Mouse (Mus musculus) v-Abl transformed pro-B cells (cell line): Measurements from ENCODE around the gene Fuom.

Experiments used
- in situ Hi-C, 2 experiments: fragments of 400-800 bp; cut with MboI; formaldehyde crosslinking; loops; one replicate each; pipeline ENCODE4 v1.15.1; 2025; ENCODE audit not compliant: unreplicated experiment in 2 of 2

Fuom gene

DNA sequence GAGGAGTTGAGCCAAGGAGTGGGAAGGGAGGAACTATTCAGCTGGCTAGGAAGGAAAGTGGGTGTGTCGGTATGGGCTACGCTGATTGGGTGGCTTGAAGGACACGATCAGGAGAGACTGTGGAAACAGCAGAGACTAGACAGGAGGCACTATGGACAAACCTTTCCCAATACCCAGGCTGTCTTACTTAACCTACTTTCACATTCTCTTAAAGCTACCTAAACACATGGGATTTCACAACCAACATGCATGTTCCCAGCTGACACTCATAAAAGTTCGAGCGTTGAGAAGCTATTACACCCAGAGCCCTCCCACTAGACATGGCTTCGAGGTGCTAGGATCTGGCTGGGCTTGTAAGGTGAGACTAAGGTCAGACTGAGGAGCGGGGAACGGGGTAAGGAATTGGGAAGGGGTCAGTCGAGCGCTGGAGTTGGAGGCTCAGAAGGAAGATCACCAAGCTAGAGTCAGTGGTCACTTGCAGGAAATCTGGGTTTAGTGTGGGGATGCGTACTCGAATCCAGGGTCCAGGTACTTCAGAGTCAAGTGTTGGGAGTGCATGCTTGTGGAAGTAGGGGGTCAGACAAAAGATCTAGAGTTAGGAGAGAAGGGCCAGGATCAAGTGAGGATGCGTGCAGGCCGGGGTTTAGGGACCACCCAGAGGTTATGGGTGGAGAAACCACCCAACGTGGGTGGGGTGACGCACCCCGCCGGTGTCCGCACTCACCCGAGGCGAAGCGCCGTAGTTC, 13.5 kb upstream of the Fuom start, which contains the start of gene Paox:
TSS of gene Paox (plus strand) at position 217 of the 746 bp plus-strand sequence.
- in situ Hi-C loops: loop anchor here (5.0 to 25.0 kb wide), 3 partner anchors 78 to 1203 kb away; partner anchors contain the start of genes Bnip3 (in 2 of the 2), Tubgcp2 (in 2 of the 2), Zfp511 (in 2 of the 2) and B4galnt4 (in 1 of the 2)

DNA sequence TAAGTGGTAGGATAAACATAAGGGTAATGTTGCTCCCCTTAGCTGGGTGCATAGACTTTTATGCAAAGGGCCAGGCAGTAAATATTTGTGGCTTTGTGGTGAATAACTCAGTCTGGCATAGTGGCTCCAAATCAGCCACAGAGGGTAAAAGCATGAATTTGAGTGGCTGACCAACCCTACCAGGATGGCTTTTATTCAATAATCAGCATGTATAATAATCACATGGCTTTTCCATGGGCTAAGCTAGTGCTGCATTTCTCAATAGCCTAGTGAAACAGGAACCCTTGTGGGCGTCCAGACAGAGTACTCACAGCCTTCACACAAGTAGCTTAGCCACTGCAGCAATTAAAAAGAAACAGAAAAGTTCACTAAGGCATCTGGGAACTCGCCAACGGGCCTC, 9.7 kb upstream of the Fuom start:
- in situ Hi-C loops: loop anchor here (25.0 kb wide), 2 partner anchors 950 to 1200 kb away; partner anchors contain the start of genes Bnip3 (in 2 of the 2) and B4galnt4 (in 1 of the 2)

DNA sequence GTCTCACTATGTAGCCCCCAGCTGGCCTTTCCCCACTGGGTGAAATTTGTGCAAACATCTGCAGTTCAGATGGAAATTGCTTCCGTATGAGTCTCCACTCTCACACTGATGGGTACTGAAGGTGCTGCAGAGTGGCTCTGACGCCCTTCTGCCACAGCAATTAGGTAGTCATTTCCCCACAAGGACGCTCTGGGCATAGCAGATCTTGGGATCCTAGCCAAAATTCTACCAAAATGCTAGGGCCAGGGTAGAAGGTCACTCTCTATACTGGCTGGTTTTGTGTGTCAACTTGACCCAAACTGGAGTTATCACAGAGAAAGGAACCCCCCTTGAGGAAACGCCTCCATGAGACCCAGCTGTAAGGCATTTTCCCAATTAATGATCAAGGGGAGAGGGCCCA, 1.8 kb upstream of the Fuom start:
- in situ Hi-C loops: loop anchor here (25.0 kb wide), 2 partner anchors 958 to 1192 kb away; partner anchors contain the start of genes Bnip3 (in 2 of the 2) and B4galnt4 (in 1 of the 2)

DNA sequence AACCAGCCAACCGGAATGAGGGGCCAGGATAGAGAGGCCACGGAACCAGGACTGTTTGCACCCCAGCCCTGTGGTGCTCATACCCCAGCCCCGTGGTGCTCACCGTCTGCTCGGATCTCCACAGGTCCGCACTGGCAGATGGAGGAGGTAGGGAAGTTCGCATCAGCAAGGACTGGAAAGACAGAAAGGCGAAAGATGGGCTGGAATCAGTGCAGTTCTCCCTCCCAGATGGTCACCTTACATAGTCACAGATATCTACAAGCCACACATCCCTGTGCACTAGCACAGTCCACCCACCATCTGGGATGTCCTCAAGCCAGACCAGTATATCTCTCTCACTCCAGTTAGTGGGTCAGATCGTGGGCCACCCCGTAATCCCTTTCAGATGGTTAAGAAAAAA, 743 bp downstream of the Fuom start:
- in situ Hi-C loops: loop anchor here (25.0 kb wide), 2 partner anchors 961 to 1189 kb away; partner anchors contain the start of genes Bnip3 (in 2 of the 2) and B4galnt4 (in 1 of the 2)

DNA sequence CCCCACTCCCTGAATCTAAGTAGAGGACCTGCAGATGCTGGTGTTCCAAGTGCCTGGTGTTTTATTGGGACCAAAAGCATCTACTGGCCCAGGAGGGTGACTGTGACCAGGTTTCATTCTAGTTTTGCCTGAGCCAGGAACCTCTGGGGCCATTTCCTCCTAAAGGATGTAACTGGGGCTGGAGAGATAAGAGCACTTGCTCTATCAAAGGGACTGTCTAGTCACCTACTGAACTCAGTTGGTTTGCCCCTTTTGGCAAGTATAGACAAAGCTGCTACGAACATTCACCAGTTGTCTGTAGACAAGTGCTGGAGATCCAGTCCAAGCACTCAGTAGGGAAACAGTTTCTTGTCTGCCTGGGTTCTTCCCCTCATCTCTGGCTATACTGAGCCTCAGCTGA, 3.8 kb downstream of the Fuom start:
- in situ Hi-C loops: no loop called here

DNA sequence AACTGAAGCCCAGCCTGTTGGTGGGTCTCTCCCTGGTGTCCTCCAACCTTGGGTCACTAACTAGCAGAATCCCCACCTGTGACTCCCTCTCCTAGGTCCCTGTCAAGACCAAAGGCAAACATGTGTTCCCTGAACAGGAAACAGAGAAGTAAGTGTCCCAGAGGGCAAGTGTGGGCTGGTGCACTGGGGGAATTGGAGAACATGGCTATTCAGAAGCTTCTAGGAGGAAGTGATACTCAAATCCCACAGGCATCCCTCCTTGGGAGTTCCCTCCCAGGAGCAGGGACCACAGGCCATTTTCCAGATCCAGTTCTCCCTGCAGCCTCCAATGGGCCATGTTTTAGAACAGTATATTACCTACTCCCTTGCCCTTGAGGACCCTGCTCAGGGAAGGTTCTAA, 6.2 kb downstream of the Fuom start:
- in situ Hi-C loops: no loop called here

DNA sequence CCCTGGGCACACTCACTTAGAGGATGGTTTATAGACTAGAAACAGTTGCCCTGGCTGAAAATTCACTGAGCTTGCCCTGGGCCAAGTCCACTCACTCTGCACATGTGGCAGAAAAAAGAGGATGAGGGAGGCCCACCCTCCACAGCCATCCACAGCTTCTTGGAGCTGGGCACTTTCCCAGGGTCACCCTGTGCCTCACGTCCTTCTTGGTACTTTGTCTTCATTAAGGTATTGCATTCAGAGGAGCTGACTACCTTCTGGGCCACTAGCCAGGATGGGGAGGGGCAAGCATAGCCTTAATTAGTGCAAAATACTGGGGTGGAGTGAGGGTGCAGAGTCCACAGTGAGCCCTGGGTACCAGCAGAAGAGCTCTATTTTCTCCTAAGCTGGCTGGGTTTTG, 6.7 kb downstream of the Fuom start:
- in situ Hi-C loops: no loop called here

DNA sequence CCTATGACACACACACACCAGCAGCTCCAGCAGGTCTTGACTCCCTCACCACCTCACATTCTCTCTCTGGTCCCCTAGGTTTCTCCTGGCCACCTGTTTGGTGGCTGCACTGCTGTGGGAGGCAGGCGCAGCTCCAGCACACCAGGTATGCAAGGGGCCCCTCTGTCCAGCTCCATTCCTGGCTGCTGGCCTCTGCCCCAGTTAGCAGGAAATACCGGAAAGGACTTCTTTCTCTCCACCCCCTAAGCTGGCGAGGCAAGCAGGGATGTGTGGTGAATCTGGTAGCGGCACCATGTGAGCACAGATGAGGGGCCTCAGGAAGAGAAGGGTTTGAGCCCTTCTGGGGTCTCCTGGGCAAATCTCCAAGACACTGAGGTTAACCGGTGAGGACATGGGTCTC, 7.3 kb downstream of the Fuom start:
- in situ Hi-C loops: no loop called here

DNA sequence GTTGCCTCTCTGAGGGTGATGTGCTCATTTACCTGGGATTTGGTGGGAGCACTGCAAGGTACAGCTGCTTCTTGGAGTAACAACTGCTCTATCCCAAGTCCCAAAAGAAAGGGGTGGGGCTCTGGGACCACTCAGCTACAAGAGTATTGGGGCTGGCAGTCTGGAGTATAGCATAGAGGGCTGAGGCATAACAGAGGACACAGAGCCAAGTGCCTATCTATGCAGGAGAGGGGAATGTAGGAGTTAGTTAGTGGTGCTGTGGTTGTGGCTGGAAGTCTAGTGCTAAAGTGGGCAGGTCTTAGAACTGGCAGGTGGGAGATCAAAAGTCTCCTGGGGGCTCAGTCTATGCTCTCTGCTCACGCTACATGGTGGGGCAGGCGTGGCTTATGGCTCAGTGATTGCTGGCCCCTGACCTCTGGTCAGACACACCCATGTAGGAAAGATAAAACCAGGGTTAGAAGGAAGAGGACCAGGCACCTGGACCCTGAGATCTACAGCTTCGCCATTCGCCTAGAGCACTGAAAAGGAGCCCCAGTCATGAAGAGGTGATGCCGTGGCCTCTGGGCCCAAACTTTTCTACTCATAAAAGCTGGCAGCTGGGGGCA, 9.2 kb downstream of the Fuom start, which contains the start of gene Prap1:
TSS of gene Prap1 (plus strand) at position 472 of the 605 bp plus-strand sequence.
- in situ Hi-C loops: no loop called here

DNA sequence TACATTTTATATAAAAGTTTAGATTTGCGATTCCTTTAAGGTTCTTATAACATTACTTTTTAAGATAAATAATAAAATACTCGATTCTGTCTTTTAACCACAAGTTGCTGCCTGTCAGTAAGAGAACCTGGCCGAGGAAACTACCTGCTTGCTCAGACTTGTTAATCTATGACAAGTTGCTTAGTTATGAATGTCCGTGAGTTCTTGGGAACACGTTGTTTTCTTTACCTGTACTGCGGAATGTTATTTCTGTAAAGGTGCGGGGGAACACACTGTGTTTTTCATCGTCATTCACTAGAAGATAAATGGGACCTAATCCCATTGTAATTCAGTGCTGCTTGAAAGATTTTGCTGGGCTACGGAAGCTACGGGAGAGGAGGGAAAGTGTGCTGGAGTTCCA, 11.6 kb downstream of the Fuom start:
- in situ Hi-C loops: no loop called here

DNA sequence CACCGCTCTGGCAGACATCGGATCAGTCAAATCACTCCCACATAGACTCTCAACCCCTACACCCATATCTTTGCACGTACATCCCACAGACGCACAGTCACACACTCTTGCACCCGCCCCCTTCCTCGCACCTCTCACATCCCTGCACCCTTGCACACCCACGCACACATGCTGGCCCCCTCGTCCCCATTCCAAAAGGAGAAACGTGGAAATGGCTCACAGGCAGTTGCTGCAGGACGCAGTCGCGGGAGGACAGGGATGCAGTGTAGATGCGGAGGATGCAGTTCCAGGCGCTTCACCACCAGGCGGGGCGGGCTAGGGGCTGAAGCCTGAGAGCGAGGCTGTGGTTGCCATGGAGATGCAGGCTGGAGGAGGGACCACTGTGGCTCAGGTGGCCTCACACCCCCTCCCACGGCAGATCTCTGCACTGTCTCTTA, 20.0 kb downstream of the Fuom start, which contains the start of gene Caly:
TSS of gene Caly (minus strand) at position 307 of the 437 bp plus-strand sequence.
- in situ Hi-C loops: loop anchor here (5.0 to 10.0 kb wide), 3 partner anchors 60 to 753 kb away; partner anchors contain the start of gene Urah (in 1 of the 2)

DNA sequence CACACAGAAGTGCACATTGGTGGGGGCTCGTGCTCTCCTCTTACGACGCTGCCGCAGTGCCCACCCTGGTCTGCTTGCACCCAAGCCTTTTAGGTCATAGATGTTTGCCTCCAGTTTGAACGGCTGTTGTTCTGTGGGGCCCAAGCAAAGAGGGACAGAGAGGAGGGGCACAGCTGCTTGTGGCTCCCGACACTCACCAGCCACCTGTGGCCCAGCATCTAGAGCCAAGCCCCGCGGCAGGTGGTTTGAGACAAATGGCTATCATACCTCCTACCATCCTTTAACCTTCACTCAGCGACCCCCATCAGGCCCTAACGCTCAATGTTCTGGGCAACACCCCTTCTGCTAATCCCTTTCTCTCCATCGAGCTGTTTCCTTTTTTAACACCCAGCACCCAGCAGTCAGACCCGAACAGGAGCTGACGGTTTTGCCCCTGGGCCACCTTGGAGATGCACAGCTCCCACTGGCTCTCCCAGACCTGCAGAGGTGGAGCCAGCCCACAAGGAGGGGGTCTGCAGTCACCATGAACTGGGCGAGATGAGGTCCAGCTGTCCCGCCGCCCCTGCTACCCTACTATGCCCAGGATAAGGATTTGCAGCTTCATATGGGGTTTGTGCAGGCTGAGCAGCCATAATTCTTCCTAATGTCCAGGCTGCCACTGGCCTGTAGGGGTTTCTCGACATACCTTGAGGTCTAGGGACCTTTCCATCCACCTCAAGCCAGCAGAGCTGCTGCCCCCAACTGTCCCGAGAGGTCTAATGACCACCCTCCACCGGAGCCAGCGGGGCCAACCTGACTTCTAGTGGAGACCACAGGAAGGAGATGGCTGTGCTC, 20.6 kb downstream of the Fuom start:
- in situ Hi-C loops: loop anchor here (5.0 to 10.0 kb wide), 3 partner anchors 61 to 753 kb away; partner anchors contain the start of gene Urah (in 1 of the 2)

DNA sequence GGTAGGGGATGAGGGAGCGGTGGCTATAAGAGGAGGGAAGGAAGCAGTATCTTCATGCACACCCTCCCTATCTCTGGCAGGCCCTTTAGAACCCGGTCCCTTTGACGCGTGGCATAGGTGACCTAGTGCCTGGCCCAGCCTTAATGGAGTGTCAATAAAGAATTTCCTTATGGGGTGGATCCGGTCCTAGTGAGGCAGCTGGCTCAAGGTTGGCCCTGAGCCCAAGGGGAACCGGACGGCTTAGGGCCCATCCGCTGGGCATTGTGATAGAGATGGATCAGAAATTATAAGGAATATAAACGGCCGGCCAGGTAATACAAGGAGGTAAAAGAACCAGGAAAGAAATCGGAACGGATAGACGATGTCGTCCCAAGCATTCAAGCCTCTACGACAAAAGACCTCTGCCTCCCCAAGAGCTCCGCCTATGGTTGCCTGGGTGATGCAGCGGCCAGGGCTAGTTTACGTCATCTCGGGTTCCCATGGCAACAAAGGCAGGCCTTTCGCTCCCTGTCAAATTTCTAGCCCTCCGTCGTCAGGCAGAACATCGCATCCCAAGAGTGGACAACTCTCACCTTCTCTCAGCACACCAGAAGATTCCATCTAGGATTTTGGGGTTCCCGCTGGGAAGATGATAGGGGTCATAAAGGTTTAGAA, 21.6 kb downstream of the Fuom start:
- in situ Hi-C loops: loop anchor here (5.0 to 10.0 kb wide), 3 partner anchors 62 to 754 kb away; partner anchors contain the start of gene Urah (in 1 of the 2)

DNA sequence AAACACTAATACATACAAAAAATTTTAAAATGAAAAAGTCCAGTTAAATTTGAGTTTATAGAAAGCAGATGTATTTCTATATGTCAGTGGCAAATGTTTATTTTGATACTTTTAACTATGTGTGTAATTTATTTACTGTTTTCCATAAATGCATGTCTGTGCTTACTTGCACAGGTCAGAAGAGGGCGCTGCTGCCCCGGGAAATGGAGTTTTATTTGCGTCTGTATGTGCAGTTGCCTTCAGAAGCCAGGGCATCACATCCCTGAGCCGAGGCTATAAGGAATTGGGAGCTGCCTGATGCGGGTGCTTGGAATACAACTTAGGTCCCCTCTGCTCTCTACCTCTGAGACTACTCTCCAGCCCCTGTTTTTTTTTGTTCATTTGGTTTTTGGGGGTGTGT, 23.5 kb downstream of the Fuom start:
- in situ Hi-C loops: loop anchor here in 1 of 2 experiments (10.0 kb wide), 1 partner anchor 826 kb away; the partner anchor contains the start of gene Cox8b

DNA sequence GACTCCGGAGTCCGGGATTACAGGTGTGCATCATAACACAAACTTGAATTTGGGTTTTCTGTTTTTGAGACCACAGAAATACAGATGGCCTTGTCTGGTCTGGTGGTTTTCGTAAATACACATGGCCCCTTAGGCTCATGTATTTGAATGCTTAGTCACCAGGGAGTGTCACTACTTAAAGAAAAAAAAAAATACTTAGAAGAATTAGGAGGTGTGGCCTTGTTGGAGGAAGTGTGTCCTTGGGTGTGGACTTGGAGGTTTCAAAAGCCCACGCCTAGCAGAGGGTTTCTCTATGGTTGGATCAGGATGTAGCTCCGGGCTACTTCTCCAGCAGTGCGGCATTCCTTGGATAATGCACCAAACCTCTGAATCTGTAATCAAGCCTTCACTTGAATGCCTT, 24.5 kb downstream of the Fuom start:
- in situ Hi-C loops: loop anchor here in 1 of 2 experiments (10.0 kb wide), 1 partner anchor 827 kb away; the partner anchor contains the start of gene Cox8b

DNA sequence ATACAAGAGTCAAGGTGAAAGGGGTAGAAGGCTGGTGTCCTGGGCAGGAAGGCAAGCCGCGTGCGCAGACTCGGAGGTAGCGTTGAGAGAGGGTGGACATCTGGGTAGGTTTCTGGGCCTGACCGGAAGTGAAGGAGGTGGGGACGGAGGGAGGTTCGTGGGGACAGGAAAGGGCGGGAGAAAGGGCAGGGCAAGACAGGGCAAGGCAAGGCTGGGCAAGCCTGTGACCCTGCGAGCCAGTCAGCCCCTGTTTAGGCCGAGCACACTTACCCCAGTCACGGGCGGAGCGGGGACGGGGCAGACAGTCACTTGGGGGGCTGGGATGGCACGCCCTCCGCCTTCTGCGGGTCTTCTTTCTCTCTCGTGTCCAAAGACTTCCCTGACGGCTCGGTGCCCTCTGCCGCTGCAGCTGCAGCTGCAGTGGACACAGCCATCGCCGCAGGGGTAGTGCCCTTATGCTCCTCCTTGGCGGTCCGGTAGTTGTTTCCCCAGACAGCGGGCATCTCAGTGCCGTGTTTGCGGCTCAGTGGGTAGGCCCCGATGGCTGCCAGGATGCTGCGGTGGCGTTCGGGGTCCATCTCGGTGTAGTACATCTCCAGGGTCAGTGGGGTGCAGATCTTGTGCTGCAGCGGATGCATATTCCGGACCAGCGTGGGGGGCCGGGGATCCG, 32.1 kb downstream of the Fuom start:
- in situ Hi-C loops: loop anchor here in 1 of 2 experiments (10.0 kb wide), 1 partner anchor 835 kb away; the partner anchor contains the start of gene Cox8b

DNA sequence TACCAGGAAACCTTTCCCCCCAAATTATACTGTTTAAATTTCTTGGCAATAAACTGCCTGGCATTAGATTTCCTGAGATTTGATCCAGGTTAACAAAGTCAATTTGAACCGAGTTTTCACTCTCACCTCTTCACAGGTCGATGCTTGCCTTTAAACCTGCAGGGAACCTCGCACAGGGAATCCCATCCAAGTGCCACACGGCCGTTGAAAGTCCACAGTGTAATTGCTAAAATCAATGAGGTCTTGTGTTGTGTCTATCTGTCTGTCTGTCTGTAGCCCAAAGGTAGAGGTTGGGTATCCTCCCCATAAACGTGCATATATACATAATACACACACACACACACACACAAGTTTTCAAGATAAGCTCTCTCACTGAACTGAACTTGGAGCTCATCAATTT, 34.8 kb downstream of the Fuom start:
- in situ Hi-C loops: loop anchor here in 1 of 2 experiments (5.0 kb wide), 1 partner anchor 90 kb away; the partner anchor contains the start of gene 6430531B16Rik

DNA sequence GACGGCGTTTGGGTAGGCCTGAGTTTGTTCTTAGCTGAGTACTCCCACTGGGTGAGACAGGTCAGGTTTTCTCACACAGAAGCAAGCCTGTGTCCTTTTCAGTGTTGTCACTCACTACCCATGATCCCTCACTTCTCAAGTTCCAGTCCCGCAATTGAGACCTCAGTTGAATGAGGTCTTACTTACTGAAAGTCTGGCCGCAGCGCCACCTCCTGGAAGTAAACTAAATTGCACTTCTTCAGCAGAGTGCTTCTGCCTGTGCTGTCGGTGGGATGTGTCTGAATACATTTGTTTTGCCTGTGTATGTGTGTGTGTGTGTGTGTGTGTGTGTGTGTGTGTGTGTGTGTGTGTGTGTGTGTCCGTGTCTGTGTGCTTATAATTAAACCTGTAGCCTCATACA, 39.1 kb downstream of the Fuom start:
- in situ Hi-C loops: no loop called here

DNA sequence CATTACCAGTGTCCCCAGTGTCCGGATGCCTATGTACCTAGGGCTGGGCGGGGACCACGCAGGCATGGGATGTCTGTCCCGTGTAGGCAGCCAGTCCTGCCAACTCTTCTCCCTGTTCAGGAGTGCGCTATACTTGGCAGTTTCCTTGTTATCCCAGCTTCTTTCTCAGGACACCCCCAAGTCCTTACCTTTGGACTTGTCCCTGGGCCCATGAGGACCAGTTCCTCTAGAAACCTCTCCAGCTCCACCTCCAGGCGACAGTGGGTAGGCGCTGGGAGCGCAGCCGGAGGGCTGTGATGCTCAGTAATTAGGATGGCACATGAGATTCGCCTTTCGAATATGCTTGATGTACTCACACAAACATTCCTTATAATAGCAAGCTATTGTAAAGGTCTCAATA, 39.9 kb downstream of the Fuom start:
- in situ Hi-C loops: no loop called here
